Mouse (Mus musculus): ENCODE data around the gene Grsf1. TPM values are rescaled to one million over a fixed set of nuclear protein-coding genes. Genes with fewer than 3 reads are reported as not detected.

Grsf1 gene
- polyA plus RNA-seq, 1 experiment from 2014 or later = 61.5 TPM

DNA sequence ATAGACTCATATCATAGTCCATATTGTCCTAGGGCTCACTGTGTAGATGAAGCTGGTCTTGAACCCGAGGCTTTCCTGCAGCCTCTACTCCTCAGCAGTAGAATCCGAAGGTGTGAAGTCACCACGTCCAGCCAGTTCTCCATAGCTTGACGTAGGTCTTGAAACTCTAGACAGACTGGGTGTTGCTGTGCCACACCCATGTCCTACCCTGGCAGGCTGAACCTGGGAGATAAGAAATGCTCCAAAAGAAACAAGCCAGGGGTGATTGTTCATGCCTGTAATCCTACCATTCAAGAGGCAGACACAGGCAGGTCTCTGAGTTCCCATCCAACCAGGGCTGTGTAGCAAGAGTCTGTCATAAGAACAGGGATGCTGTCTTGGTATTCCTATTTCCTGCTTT, 48.4 kb downstream of the Grsf1 start:
- WGBS = 67% methylated on average over 4 of the region's 4 CpGs
- Histone ChIP-seq H3K9me3 (no peaks in the 10 kb centered on the region), H3K27me3 (replicated peaks) (no peaks in the 10 kb centered on the region), H3K4me3 (no peak overlapping the region), H3K4me1 (peaks cover 12% of the 10 kb centered on the region), H3K9ac (no peak overlapping the region), H3K27ac (replicated peaks) (no peak overlapping the region), H3K4me2 (no peak overlapping the region), H3K36me3 (peaks cover 44% of the 10 kb centered on the region)
- ATAC-seq (ENCODE audit: extremely low read depth, insufficient number of reproducible peaks, low FRiP score, low TSS enrichment) = no peak

DNA sequence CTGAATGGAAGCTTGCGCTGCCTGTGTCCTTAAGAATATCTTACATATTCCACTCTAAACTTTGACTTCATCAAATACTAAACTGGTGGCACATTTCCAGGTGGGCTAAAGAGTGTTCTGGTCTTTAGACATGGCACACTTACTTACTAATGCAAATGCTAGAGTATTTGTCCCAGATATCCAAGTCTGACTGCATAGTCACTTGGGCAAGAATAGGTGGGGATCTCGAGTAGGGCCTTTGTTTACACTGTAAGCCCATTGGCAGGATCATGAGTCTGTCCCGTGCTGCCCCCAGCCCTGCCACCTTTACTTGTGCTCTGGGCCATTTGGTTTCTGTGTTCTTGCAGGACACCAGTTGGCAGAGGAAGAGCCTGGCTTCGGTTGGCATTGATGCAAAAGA, 59.0 kb downstream of the Grsf1 start:
- no peaks in the 10 kb centered on the region for H3K9me3 ChIP-seq
- no peak overlapping the region for H3K27ac ChIP-seq (replicated peaks)
- 76% methylated on average over 4 of the region's 4 CpGs for WGBS
- peaks cover 60% of the 10 kb centered on the region for H3K36me3 ChIP-seq
- H3K4me1 ChIP-seq = no peaks in the 10 kb centered on the region
- no peak for ATAC-seq (ENCODE audit: extremely low read depth, insufficient number of reproducible peaks, low FRiP score, low TSS enrichment)
- no peaks in the 10 kb centered on the region for H3K27me3 ChIP-seq (replicated peaks)
- no peak overlapping the region for H3K4me3 ChIP-seq
- no peak overlapping the region for H3K4me2 ChIP-seq
- no peak overlapping the region for H3K9ac ChIP-seq

DNA sequence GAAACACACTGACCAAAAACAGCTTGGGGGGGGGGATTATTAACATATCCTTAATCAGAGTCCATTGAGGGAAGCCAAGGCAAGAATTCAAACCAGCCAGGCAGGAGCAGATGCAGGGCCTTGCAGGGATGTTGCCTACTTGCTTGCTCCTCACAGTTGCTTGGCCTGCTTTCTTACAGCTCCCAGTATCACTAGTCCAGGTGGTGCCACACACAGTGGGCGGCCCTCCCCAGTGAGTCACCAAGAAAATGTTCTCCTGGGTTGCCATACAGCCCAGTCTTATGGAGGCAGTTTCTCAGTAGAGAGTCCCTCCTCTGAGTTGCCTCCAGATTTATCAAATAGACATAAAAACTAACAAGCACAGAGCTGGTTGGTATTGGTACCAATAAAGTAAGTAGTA, 61.8 kb downstream of the Grsf1 start:
- H3K4me1 ChIP-seq = no peaks in the 10 kb centered on the region
- no peaks in the 10 kb centered on the region for H3K27me3 ChIP-seq (replicated peaks)
- H3K9ac ChIP-seq = no peak overlapping the region
- peaks cover 39% of the 10 kb centered on the region for H3K36me3 ChIP-seq
- H3K27ac ChIP-seq (replicated peaks) = no peak overlapping the region
- no peak overlapping the region for H3K4me2 ChIP-seq
- ATAC-seq (ENCODE audit: extremely low read depth, insufficient number of reproducible peaks, low FRiP score, low TSS enrichment) = no peak
- 87% methylated on average over 1 of the region's 1 CpGs for WGBS
- H3K9me3 ChIP-seq = no peaks in the 10 kb centered on the region
- no peak overlapping the region for H3K4me3 ChIP-seq

Other genes starting within 250 kb of the Grsf1 start
- not detected in 2 replicates for gene Ambn, start 220.2 kb downstream of the Grsf1 start, polyA plus RNA-seq (2015; fragmentation: Nextera tagmentation; extraction: Ambion mirVana)
- gene Enam, start 188.2 kb downstream of the Grsf1 start, polyA plus RNA-seq (2015; fragmentation: Nextera tagmentation; extraction: Ambion mirVana) = not detected in 2 replicates
- gene Jchain, start 148.3 kb downstream of the Grsf1 start, polyA plus RNA-seq (2015; fragmentation: Nextera tagmentation; extraction: Ambion mirVana) = 0.29 and 0.32 TPM in 2 replicates
- gene Utp3, start 121.7 kb downstream of the Grsf1 start, polyA plus RNA-seq (2015; fragmentation: Nextera tagmentation; extraction: Ambion mirVana) = 44.0 and 49.1 TPM in 2 replicates
- 8.5 and 9.2 TPM in 2 replicates for gene Rufy3, start 111.1 kb downstream of the Grsf1 start, polyA plus RNA-seq (2015; fragmentation: Nextera tagmentation; extraction: Ambion mirVana)
- 16.8 and 17.7 TPM in 2 replicates for gene Mob1b, start 44.7 kb upstream of the Grsf1 start, polyA plus RNA-seq (2015; fragmentation: Nextera tagmentation; extraction: Ambion mirVana)
- 34.8 and 37.8 TPM in 2 replicates for gene Dck, start 88.8 kb upstream of the Grsf1 start, polyA plus RNA-seq (2015; fragmentation: Nextera tagmentation; extraction: Ambion mirVana)
- 3.1 and 3.9 TPM in 2 replicates for gene Slc4a4, start 210.6 kb upstream of the Grsf1 start, polyA plus RNA-seq (2015; fragmentation: Nextera tagmentation; extraction: Ambion mirVana)

Measured in heart, embryonic 13.5 days (tissue).